Mouse (Mus musculus): ENCODE results near the gene Scn5a. TPM values are rescaled to one million over a fixed set of nuclear protein-coding genes. Genes with fewer than 3 reads are reported as not detected.

Scn5a gene
- polyA plus RNA-seq, 1 experiment from 2014 or later = 0.39 TPM

DNA sequence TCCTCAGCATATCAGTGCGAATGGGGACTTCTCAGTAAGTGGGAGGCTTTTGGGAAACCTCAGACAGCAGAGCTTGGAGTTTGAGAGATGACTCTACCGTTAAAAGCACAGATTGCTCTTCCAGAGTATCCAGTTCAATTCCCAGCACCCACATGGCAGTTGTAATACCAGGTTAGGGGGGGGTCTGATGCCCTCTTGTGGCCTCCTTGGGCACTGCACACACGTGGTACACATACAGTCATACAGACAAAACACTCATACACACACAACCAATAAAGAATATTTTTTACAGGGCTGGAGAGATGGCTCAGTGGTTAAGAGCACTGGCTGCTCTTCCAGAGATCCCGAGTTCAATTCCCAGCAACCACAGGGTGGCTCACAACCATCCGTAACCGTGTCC is 54.3 kb downstream of the Scn5a start:
- ATAC-seq (no peak), DNase-seq (ENCODE audit: low spot score) (no peak)
- Histone ChIP-seq H3K27me3 (replicated peaks; ENCODE audit: control insufficient read depth, insufficient read depth, low read length) (no peaks in the 10 kb centered on the region), H3K4me3 (ENCODE audit: low read depth, low read length) (no peak overlapping the region), H3K27ac (ENCODE audit: low read depth, low read length) (no peak overlapping the region), H3K4me2 (ENCODE audit: low read length) (no peak overlapping the region), H3K4me1 (ENCODE audit: control insufficient read depth, insufficient read depth, low read length) (no peaks in the 10 kb centered on the region), H3K9me3 (replicated peaks; ENCODE audit: control insufficient read depth, low read length) (no peaks in the 10 kb centered on the region), H3K9ac (ENCODE audit: low read length) (no peak overlapping the region), H3K36me3 (ENCODE audit: control insufficient read depth, insufficient read depth, low read length) (no peaks in the 10 kb centered on the region)
- 95% methylated on average over 6 of the region's 6 CpGs for WGBS

DNA sequence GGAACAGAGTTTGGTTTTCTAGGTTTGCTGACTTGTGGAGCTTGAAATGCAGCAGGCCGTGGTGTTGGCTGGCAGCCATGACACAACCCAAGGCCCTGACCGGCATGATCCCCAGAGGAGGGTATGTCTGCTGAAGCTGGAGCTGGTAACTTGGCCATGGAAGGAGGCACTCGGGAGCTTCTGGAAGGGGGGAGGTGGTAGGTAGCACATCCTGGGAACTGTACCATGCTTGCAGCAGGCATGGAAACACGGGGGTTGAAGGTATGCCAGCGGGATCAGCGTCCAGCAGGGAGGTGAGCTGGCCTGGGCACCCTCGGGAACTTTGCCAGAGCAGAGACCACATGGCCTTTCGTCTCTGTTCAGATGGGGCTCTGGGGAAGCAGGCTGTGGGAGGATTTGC is 55.5 kb downstream of the Scn5a start:
- no peak overlapping the region for H3K9ac ChIP-seq (ENCODE audit: low read length)
- 92% methylated on average over 8 of the region's 8 CpGs for WGBS
- no peaks in the 10 kb centered on the region for H3K27me3 ChIP-seq (replicated peaks; ENCODE audit: control insufficient read depth, insufficient read depth, low read length)
- H3K4me3 ChIP-seq (ENCODE audit: low read depth, low read length) = no peak overlapping the region
- no peak overlapping the region for H3K4me2 ChIP-seq (ENCODE audit: low read length)
- no peak overlapping the region for H3K27ac ChIP-seq (ENCODE audit: low read depth, low read length)
- no peaks in the 10 kb centered on the region for H3K4me1 ChIP-seq (ENCODE audit: control insufficient read depth, insufficient read depth, low read length)
- no peaks in the 10 kb centered on the region for H3K36me3 ChIP-seq (ENCODE audit: control insufficient read depth, insufficient read depth, low read length)
- H3K9me3 ChIP-seq (replicated peaks; ENCODE audit: control insufficient read depth, low read length) = no peaks in the 10 kb centered on the region
- ATAC-seq = no peak
- no peak for DNase-seq (ENCODE audit: low spot score)

GRCm38 (mm10) chr9:119519116-119519515 is 59.7 kb downstream of the Scn5a start:
- ATAC-seq (no peak), DNase-seq (ENCODE audit: low spot score) (no peak)
- Histone ChIP-seq H3K36me3 (ENCODE audit: control insufficient read depth, insufficient read depth, low read length) (no peaks in the 10 kb centered on the region), H3K4me2 (ENCODE audit: low read length) (no peak overlapping the region), H3K4me1 (ENCODE audit: control insufficient read depth, insufficient read depth, low read length) (peaks cover 6% of the 10 kb centered on the region; the same call in 1 of the 2 replicates), H3K27ac (ENCODE audit: low read depth, low read length) (no peak overlapping the region), H3K27me3 (replicated peaks; ENCODE audit: control insufficient read depth, insufficient read depth, low read length) (no peaks in the 10 kb centered on the region), H3K9ac (ENCODE audit: low read length) (no peak overlapping the region), H3K9me3 (replicated peaks; ENCODE audit: control insufficient read depth, low read length) (no peaks in the 10 kb centered on the region), H3K4me3 (ENCODE audit: low read depth, low read length) (no peak overlapping the region)
- WGBS = 49% methylated on average over 23 of the region's 23 CpGs

- no peaks in the 10 kb centered on the region for H3K27me3 ChIP-seq (replicated peaks; ENCODE audit: control insufficient read depth, insufficient read depth, low read length)
- H3K36me3 ChIP-seq (ENCODE audit: control insufficient read depth, insufficient read depth, low read length) = no peaks in the 10 kb centered on the region
- WGBS = 67% methylated on average over 8 of the region's 8 CpGs
- DNase-seq (ENCODE audit: low spot score) = peak; percentile 27
- no peak overlapping the region for H3K9ac ChIP-seq (ENCODE audit: low read length)
- H3K4me1 ChIP-seq (ENCODE audit: control insufficient read depth, insufficient read depth, low read length) = peaks cover 6% of the 10 kb centered on the region; the same call in 1 of the 2 replicates
- H3K4me2 ChIP-seq (ENCODE audit: low read length) = no peak overlapping the region
- no peaks in the 10 kb centered on the region for H3K9me3 ChIP-seq (replicated peaks; ENCODE audit: control insufficient read depth, low read length)
- H3K4me3 ChIP-seq (ENCODE audit: low read depth, low read length) = no peak overlapping the region
- no peak overlapping the region for H3K27ac ChIP-seq (ENCODE audit: low read depth, low read length)
- ATAC-seq = no peak
Observed at GRCm38 (mm10) chr9:119518177-119518576, 60.6 kb downstream of the Scn5a start.

DNA sequence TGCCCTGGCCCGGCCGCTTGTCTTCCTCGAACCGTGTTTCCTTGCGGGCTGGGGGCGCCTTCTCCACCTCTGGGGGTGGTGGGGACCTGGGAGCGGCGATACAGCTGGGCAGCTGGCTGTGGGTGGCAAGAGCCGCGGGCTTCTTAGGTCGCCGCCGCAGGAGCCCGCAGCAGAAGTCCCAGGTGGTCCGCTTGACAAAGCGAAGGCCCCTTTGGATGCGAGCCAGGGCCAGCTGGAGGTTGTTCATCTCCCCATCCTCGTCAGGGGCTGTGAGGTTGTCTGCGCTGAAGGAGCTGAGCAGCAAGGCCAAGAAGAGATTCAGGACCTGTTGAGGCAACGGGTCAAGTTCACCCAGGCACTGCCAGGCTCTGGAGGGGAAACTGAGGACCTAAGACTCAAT is 61.3 kb downstream of the Scn5a start:
- no peaks in the 10 kb centered on the region for H3K36me3 ChIP-seq (ENCODE audit: control insufficient read depth, insufficient read depth, low read length)
- 36% methylated on average over 20 of the region's 20 CpGs for WGBS
- ATAC-seq = peak; percentile 23; the same call in 1 of the 2 replicates
- no peak overlapping the region for H3K9ac ChIP-seq (ENCODE audit: low read length)
- H3K4me1 ChIP-seq (ENCODE audit: control insufficient read depth, insufficient read depth, low read length) = peaks cover 6% of the 10 kb centered on the region; the same call in 1 of the 2 replicates
- no peaks in the 10 kb centered on the region for H3K27me3 ChIP-seq (replicated peaks; ENCODE audit: control insufficient read depth, insufficient read depth, low read length)
- DNase-seq (ENCODE audit: low spot score) = peak; percentile 53
- H3K4me2 ChIP-seq (ENCODE audit: low read length) = no peak overlapping the region
- H3K27ac ChIP-seq (ENCODE audit: low read depth, low read length) = no peak overlapping the region
- no peak overlapping the region for H3K4me3 ChIP-seq (ENCODE audit: low read depth, low read length)
- no peaks in the 10 kb centered on the region for H3K9me3 ChIP-seq (replicated peaks; ENCODE audit: control insufficient read depth, low read length)

DNA sequence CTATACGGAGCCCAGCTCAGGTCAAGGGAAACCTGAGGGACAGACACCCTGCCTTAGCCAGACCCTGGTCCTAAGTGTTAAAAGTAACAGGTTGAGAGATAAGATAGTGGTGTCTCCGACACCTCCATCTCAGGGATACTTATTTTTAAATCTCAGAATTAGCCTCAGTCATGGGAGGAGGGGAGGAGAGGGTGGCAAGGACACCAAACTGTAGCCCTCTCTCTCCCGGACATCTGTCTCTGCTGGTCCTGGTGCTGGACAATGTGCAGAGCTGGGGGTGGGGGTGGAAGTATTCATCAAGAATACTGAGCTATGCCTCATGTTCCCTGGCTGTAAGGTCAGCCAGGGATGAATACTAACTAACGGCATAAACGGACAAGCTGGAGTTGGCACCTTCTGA is 62.0 kb downstream of the Scn5a start:
- no peak for DNase-seq (ENCODE audit: low spot score)
- Histone ChIP-seq H3K27me3 (replicated peaks; ENCODE audit: control insufficient read depth, insufficient read depth, low read length) (no peaks in the 10 kb centered on the region), H3K9ac (ENCODE audit: low read length) (no peak overlapping the region)

DNA sequence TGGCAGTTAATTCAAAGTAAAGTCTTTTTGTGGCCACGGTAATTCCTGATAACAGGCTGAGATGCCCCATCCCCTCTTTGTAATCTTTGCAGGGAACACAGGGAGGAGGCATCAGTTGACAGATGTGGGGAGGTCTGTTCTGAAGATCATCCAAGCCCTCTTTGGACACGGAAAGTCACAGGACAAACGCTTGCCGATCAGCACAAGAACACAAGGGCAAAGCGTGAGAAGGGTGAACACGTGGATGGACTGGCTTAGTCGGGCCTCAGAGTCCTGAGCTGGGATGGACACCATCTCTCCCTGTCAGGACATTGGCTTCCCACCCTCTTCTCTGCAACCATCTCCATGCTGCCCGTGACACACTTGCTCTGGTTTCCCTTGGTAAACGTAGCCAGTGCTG is 63.4 kb downstream of the Scn5a start:
- H3K4me2 ChIP-seq (ENCODE audit: low read length) = no peak overlapping the region
- H3K9me3 ChIP-seq (replicated peaks; ENCODE audit: control insufficient read depth, low read length) = no peaks in the 10 kb centered on the region
- H3K4me1 ChIP-seq (ENCODE audit: control insufficient read depth, insufficient read depth, low read length) = peaks cover 6% of the 10 kb centered on the region; the same call in 1 of the 2 replicates
- H3K9ac ChIP-seq (ENCODE audit: low read length) = no peak overlapping the region
- no peak overlapping the region for H3K27ac ChIP-seq (ENCODE audit: low read depth, low read length)
- H3K27me3 ChIP-seq (replicated peaks; ENCODE audit: control insufficient read depth, insufficient read depth, low read length) = no peaks in the 10 kb centered on the region
- no peak for DNase-seq (ENCODE audit: low spot score)
- ATAC-seq = no peak
- H3K4me3 ChIP-seq (ENCODE audit: low read depth, low read length) = no peak overlapping the region
- 92% methylated on average over 9 of the region's 9 CpGs for WGBS
- no peaks in the 10 kb centered on the region for H3K36me3 ChIP-seq (ENCODE audit: control insufficient read depth, insufficient read depth, low read length)

More for the DNA sequence above, 62.0 kb downstream of the Scn5a start:
- ATAC-seq = no peak
- WGBS = 70% methylated on average over 5 of the region's 5 CpGs
- peaks cover 6% of the 10 kb centered on the region; the same call in 1 of the 2 replicates for H3K4me1 ChIP-seq (ENCODE audit: control insufficient read depth, insufficient read depth, low read length)
- no peak overlapping the region for H3K4me2 ChIP-seq (ENCODE audit: low read length)
- H3K4me3 ChIP-seq (ENCODE audit: low read depth, low read length) = no peak overlapping the region
- no peak overlapping the region for H3K27ac ChIP-seq (ENCODE audit: low read depth, low read length)
- H3K9me3 ChIP-seq (replicated peaks; ENCODE audit: control insufficient read depth, low read length) = no peaks in the 10 kb centered on the region
- no peaks in the 10 kb centered on the region for H3K36me3 ChIP-seq (ENCODE audit: control insufficient read depth, insufficient read depth, low read length)

GRCm38 (mm10) chr9:119514986-119515385 is 63.8 kb downstream of the Scn5a start:
- WGBS = 90% methylated on average over 8 of the region's 8 CpGs
- no peak overlapping the region for H3K4me3 ChIP-seq (ENCODE audit: low read depth, low read length)
- no peaks in the 10 kb centered on the region for H3K27me3 ChIP-seq (replicated peaks; ENCODE audit: control insufficient read depth, insufficient read depth, low read length)
- no peaks in the 10 kb centered on the region for H3K36me3 ChIP-seq (ENCODE audit: control insufficient read depth, insufficient read depth, low read length)
- no peak for ATAC-seq
- H3K9me3 ChIP-seq (replicated peaks; ENCODE audit: control insufficient read depth, low read length) = no peaks in the 10 kb centered on the region
- H3K4me2 ChIP-seq (ENCODE audit: low read length) = no peak overlapping the region
- peaks cover 6% of the 10 kb centered on the region; the same call in 1 of the 2 replicates for H3K4me1 ChIP-seq (ENCODE audit: control insufficient read depth, insufficient read depth, low read length)
- DNase-seq (ENCODE audit: low spot score) = no peak
- no peak overlapping the region for H3K27ac ChIP-seq (ENCODE audit: low read depth, low read length)
- H3K9ac ChIP-seq (ENCODE audit: low read length) = no peak overlapping the region

DNA sequence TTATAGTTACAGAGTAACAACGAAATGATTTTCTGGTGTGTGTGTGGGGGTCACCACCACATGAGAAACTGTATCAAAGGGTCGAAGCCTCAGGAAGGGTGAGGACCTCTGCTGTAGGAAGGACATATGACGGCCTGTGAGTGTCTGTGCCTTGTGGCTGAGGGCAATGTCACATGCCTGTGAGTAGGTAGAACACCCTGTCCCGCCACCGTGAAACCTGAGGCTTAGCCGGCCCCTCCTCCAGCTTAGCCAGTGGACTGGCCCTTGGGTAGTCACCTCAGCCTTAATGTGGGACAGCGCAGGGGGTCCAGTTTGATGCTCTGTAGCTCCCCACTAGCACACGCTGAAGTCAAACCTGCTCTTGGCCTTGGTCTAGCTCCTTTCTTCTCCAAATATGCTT is 65.0 kb downstream of the Scn5a start:
- H3K4me3 ChIP-seq (ENCODE audit: low read depth, low read length) = no peak overlapping the region
- H3K9ac ChIP-seq (ENCODE audit: low read length) = no peak overlapping the region
- DNase-seq (ENCODE audit: low spot score) (no peak), ATAC-seq (no peak)
- no peak overlapping the region for H3K4me2 ChIP-seq (ENCODE audit: low read length)
- H3K4me1 ChIP-seq (ENCODE audit: control insufficient read depth, insufficient read depth, low read length) = peaks cover 6% of the 10 kb centered on the region; the same call in 1 of the 2 replicates
- H3K9me3 ChIP-seq (replicated peaks; ENCODE audit: control insufficient read depth, low read length) = no peaks in the 10 kb centered on the region
- no peaks in the 10 kb centered on the region for H3K27me3 ChIP-seq (replicated peaks; ENCODE audit: control insufficient read depth, insufficient read depth, low read length)
- no peaks in the 10 kb centered on the region for H3K36me3 ChIP-seq (ENCODE audit: control insufficient read depth, insufficient read depth, low read length)
- H3K27ac ChIP-seq (ENCODE audit: low read depth, low read length) = no peak overlapping the region
- 93% methylated on average over 8 of the region's 8 CpGs for WGBS
